Mouse (Mus musculus) liver, adult 2 months (tissue): ENCODE data around the gene Sel1l.

ENCODE experiments used
- CTCF ChIP-seq: fragments of 200-500 bp; IDR thresholded peaks from 2 replicates; pipeline ENCODE4 v1.5.1; 2011; ENCODE audit warnings: low read depth, low read length, control low read depth
- POLR2A ChIP-seq: fragments of 200-500 bp; IDR thresholded peaks from 2 replicates; pipeline ENCODE4 v1.6.1; 2011; ENCODE audit warnings: low read length, control low read depth; ENCODE audit not compliant: insufficient read depth; ENCODE audit errors: extremely low read depth

DNA sequence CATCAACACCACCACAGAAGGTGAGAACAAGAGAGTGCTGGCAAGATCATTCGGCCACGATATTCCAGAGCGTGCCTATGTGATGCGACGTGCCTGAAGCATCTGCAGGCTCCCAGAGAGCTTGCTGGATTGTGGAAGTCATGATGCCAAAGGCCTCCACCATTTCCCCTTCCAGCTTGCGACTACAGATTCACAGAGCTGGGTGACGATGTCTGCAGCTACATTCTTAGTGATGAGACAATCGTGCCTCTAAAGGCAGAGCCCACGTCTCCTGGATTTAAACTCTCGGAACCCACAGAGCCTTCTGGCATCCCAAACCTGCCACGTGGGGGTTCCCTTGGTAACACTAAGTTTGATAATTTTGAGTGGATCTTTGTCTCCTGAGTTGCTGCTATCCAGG, 21.7 kb upstream of the Sel1l start:
- TF ChIP-seq CTCF (no peak), POLR2A (no peak)
